Mouse (Mus musculus) heart, adult 9 months (tissue): ENCODE data around the gene Rhbdd2.

ENCODE experiments used
- DNase-seq, 2 experiments: peaks; one replicate each; pipeline ENCODE4 v3.0.0; 2022; ENCODE audit warnings: low spot score in 2 of 2

The Rhbdd2 gene

GRCm38 (mm10) chr5:135645330-135645729 is 12.9 kb downstream of the Rhbdd2 start:
- no peak for DNase-seq

GRCm38 (mm10) chr5:135646038-135646437 is 13.6 kb downstream of the Rhbdd2 start:
- DNase-seq: no peak

- no peak for DNase-seq
These were observed 16.3 kb downstream of the Rhbdd2 start for GRCm38 (mm10) chr5:135648461-135649308.

GRCm38 (mm10) chr5:135649309-135649633 is 16.9 kb downstream of the Rhbdd2 start:
- no peak for DNase-seq

GRCm38 (mm10) chr5:135651536-135651935 is 19.1 kb downstream of the Rhbdd2 start:
- no peak for DNase-seq

GRCm38 (mm10) chr5:135653209-135653608 is 20.8 kb downstream of the Rhbdd2 start:
- DNase-seq: no peak

GRCm38 (mm10) chr5:135656046-135656445 is 23.6 kb downstream of the Rhbdd2 start:
- DNase-seq: no peak

GRCm38 (mm10) chr5:135657128-135657527 is 24.7 kb downstream of the Rhbdd2 start:
- DNase-seq: no peak

GRCm38 (mm10) chr5:135657703-135658373 is 25.4 kb downstream of the Rhbdd2 start:
- no peak for DNase-seq

- peak; percentile 32 to 36 for DNase-seq
These were observed 27.5 kb downstream of the Rhbdd2 start for GRCm38 (mm10) chr5:135659956-135660355.

- DNase-seq: no peak
These were observed 28.1 kb downstream of the Rhbdd2 start for GRCm38 (mm10) chr5:135660535-135660934.

- DNase-seq: no peak
These were observed 34.5 kb downstream of the Rhbdd2 start for GRCm38 (mm10) chr5:135666890-135667289.

GRCm38 (mm10) chr5:135668071-135668470 is 35.7 kb downstream of the Rhbdd2 start:
- no peak for DNase-seq

GRCm38 (mm10) chr5:135669741-135670275 is 37.4 kb downstream of the Rhbdd2 start, which contains the start of gene Por:
Gene Por (plus strand): TSS chr5:135670033.
- DNase-seq: no peak

- no peak for DNase-seq
These were observed 38.5 kb downstream of the Rhbdd2 start for GRCm38 (mm10) chr5:135670881-135671280.

- DNase-seq: no peak
These were observed 40.1 kb downstream of the Rhbdd2 start for GRCm38 (mm10) chr5:135672509-135672908.

- peak; percentile 78 to 81 for DNase-seq
These were observed 40.6 kb downstream of the Rhbdd2 start for GRCm38 (mm10) chr5:135672980-135673379.

- peak in 1 of 2 experiments; percentile 66 for DNase-seq
These were observed 41.9 kb downstream of the Rhbdd2 start for GRCm38 (mm10) chr5:135674349-135674775.

GRCm38 (mm10) chr5:135674821-135675220 is 42.4 kb downstream of the Rhbdd2 start:
- peak; percentile 88 to 89 for DNase-seq

GRCm38 (mm10) chr5:135676696-135677095 is 44.3 kb downstream of the Rhbdd2 start:
- no peak for DNase-seq

GRCm38 (mm10) chr5:135677251-135677650 is 44.8 kb downstream of the Rhbdd2 start:
- DNase-seq: no peak

GRCm38 (mm10) chr5:135678481-135678880 is 46.1 kb downstream of the Rhbdd2 start:
- DNase-seq: no peak
